Mouse (Mus musculus) MN1 (cell line): Measurements from ENCODE around the gene Pgpep1.

ENCODE experiments used
- DNase-seq: peaks from one replicate; pipeline ENCODE4 v3.0.0-alpha.2; 2016; ENCODE audit warnings: low spot score

The Pgpep1 gene

DNA sequence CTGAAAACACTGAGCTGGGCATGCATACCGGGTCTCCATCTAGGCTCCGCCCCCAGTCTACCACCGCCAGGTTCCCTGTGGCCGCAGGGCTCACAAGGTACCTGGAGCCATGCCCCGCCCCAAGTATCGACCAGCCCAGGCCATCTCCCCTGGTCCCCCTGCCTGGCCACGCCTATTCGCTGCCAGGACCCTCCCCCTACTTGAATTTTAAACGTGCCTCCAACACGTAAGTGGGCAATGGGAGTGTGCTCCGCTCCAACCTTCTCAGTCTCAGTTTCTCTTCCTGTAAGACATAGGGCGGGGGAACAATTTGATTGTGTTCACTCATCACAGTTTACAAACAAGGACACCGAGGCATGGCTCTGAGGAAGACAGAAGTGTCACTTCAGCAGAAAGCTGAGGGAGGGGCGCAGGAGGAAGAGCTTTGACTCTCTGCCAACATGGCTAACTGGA, at the start of gene Pgpep1:
Gene Pgpep1 (minus strand): TSS at position 116 of the 453 bp plus-strand sequence.
- DNase-seq: peak; percentile 69

DNA sequence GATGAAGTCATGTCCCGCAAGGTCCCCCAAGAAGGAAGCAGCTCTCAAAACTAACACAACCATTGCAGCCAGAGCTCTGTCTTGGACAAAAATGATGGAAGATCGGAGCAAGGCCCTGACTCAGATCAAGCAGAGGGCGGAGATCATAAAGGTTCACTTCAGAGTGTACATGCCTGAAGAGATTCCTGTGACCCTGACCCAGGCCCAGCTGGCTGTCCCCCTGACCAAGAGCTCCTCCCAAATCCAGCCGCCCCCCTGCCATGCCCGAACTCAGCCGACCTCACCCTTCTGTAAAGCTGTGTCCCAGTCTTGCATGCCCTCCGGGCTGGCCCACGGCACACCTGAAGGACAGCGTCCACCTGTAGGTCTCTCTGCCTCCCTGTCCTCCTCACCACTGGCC, 49.6 kb upstream of the Pgpep1 start:
- DNase-seq: no peak

DNA sequence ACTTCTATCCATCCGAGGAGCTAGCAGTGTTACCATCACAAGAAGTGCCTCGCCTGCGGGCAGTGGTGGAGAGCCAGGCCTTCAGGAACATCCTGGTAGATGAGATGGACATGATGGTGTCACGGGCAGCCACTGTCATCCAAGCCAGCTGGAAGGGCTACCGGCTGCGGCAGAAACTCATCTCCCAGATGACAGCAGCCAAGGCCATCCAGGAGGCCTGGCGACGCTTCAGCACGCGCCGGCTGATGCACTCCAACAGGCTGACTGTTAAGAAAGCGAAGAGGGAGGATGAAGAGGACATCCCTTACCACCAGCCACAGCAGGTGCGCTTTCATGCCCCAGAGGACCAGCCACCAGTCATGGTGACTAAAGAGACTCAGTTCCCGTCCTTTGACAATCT, 48.1 kb upstream of the Pgpep1 start:
- DNase-seq: no peak

DNA sequence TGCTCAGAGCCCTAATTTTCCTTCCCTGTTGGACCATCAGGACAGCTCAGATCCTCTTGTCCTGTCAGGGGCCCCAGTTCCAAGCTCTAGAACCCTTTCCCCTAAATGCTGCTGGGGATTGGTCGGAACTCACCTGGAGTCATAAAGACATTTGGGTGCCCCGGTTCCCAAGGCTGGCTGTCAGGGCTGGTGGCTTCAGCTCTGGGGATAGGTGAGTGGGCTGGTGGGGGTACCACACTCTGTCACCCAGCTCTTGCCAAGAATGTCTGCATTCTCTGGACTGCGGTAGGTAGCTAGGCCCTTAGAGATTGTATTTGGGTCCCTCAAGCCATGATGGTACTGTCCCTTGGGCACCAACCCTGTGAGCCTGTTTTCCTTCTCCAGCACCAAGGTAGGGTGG, 43.1 kb upstream of the Pgpep1 start, which contains the start of gene Iqcn:
Gene Iqcn (plus strand): TSS at position 171 of the 400 bp plus-strand sequence.
- no peak for DNase-seq

DNA sequence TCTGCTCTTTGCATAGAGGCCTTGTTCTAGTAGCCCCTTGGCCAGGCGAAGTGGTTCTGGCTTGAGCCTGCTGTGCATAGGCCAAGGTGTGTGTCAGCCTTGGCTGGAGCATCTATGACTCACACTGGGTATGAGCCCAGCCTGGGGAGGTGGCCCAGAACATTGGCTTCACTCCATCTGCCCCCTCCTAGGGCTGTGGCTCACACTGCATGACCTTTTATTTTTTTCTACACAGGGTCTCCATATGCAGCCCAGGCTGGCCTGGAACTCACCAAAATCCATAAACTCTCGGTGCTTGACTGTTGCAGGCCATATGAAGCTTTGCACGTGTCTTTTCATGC, 42.6 kb upstream of the Pgpep1 start:
- DNase-seq: peak; percentile 87

DNA sequence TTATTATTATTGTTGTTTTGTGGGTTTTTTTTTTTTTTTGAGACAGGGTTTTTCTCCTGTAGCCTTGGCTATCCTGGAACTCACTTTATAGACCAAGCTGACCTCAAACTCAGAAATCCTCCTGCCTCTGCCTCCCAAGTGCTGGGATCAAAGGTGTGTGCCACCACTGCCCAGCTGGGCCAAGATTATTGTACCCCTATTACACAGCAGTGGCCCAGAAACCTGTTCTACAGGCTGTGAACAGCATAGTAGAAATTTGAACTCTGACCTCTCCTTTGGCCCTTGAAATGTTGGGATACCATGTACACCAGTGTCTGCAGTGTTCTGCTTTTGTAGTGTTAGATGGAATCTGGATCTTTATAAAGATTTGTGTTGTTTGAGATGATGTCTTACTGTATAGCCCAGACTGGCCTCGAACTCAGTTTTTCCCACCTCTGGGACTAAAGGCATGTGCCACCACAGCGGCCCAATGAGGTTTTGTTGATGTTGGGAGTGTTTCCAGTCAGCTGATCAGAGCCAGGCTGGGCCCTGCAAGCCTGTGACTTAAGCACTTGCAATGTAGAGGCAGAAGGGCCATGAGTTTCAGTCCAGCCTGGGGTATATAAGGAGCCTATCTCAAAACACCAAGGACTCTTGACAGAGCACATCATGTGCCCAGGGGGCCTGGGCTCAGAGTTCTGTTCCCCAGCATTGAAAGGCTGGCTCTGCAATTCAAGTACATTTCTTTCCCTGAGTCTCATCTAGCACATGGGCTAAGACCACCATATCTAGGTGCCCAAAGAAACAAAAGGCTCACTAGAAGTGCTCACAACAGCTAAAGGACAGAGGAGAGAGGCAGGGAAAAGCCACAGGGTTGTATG, 42.0 kb upstream of the Pgpep1 start:
- DNase-seq: peak; percentile 74

DNA sequence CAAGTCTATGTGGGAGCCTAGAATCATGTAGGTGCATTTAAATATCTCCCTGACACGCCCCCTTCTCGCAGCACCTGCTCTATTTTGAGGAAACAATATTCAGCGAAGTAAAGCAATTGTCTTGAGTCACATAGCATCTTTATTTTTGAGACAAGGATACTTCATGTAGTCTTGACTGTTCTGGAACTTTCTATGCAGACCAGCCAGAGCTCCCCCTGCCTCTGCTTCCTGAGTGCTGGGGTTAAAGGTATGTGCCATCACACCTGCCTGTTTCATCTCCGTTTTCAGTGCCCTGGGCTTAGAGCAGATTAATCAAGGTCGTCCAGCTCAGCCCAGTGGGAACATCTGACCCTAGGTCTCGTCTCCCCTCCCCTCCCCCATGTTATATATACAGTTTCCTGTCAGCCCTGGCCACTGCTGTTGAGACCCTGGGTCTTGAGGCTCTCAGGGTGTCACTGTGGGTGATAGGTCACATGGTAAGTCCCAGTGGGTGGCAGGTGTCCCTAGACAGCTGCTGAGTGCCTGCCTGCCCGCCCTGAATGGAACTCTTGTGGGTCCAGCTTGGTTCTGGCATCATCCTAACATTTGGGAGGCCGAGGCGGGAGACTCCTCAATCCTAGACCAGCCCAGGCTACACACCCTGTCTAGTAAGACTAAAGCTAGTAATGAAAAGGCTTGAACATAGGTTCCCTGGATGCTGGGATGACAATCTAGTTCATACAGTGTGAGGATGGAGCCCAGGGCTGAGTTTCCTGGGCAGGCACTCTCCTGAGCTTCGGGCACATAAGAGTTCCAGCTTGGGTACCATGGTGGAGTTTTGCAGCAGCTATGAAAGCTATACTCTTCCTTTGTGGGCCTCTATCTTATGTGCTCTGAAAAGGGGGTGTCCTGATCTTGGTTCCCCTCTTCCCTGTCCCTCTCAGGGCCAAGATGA, 41.1 kb upstream of the Pgpep1 start:
- peak; percentile 78 for DNase-seq

DNA sequence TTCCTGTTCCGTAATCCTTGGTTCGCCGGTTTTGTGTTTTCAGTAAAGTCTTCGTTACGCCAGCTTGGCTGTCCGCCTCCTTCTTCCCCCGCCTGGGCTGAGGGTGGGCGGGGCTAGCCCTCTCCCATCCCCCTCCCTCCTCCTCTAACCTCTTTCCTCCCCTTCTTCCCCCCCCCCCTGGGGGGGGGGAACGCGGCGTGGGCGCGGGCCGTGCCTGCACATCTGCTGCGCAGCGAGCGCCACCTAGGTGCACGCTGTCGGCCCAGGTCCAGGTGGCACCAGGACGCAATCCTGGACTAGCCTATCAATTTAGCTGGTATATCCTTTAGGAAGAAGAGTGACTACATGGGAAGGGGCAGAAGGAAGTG, 40.4 kb upstream of the Pgpep1 start:
- DNase-seq: peak; percentile 95

DNA sequence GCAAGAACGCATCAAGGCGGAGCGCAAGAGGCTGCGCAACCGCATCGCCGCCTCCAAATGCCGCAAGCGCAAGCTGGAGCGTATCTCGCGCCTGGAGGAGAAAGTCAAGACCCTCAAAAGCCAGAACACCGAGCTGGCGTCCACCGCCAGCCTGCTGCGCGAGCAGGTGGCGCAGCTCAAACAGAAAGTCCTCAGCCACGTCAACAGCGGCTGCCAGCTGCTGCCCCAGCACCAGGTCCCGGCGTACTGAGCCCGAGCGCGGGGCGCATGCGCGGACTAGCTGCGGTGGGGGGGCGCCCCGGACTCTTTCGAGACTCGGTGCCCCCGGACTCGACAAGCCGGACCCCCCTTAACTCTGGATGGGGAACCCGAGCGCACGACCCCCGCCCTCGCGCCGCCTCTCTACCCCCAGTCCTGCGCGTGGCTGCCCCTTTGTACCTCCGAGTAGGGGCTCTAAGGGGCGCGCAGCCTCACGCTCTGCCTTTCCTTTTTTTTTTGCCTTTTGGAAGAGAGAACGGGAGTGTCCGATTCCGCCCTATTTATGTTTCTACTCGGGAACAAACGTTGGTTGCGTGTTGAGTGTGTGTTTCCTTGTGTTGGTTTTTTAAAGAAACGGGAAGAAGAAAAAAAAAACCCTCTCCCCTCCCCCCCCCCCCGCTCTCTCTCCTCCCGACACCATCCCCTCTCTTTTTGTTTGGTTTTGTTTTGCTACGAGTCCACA, 39.8 kb upstream of the Pgpep1 start:
- DNase-seq: peak; percentile 86

DNA sequence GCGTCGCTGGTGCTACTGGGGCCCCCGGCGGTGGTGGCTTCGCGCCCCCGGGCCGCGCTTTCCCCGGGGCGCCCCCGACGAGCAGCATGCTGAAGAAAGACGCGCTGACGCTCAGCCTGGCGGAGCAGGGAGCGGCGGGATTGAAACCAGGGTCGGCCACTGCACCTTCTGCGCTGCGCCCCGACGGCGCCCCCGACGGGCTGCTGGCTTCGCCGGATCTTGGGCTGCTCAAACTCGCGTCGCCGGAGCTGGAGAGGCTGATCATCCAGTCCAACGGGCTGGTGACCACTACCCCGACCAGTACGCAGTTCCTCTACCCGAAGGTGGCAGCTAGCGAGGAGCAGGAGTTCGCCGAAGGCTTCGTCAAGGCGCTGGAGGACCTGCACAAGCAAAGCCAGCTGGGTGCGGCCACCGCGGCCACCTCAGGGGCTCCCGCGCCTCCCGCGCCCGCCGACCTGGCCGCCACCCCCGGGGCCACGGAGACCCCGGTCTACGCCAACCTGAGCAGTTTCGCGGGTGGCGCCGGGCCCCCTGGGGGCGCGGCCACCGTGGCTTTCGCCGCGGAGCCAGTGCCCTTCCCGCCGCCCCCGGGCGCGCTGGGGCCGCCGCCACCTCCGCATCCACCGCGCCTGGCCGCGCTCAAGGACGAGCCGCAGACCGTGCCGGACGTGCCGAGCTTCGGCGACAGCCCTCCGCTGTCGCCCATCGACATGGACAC, 39.1 kb upstream of the Pgpep1 start:
- no peak for DNase-seq

DNA sequence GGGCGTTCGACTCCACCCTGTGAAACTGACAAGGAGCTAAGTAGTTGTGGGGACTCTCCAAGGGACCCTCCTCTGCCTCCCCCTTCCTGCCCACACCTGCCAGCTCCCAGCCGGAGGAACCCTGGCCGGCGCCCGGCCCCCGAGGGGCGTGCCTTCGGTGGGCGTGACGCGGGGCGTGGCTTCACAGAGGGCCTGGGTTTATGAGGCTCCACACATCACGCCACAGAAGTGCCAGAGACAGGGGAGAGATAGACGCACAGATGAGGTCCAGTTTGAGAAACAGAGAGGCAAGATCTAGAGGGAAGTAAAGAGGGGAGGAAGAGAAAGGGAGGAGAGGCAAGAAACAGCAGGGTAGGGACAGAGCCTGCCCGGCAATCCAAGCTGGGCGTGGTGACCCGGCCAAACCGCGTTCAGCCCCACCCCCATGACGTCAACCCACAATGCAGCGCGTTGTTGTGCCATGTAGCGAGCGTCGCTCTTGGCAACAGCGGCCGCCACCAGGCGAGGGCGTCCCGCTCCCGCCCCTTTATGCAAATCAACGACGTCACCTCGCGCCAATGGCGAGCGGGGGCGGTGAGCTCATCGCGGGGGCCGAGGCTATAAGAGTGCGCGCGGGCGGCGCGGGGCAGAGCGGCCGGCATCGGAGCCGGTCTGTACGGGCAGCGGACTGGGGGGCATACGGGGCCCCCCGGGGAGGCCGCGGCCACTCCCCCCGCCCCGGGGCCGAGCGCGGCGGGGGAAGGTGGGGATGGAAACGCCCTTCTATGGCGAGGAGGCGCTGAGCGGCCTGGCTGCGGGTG, 38.3 kb upstream of the Pgpep1 start, which contains the start of gene Jund:
Gene Jund (plus strand): TSS at position 640 of the 800 bp plus-strand sequence.
- peak; percentile 100 for DNase-seq

DNA sequence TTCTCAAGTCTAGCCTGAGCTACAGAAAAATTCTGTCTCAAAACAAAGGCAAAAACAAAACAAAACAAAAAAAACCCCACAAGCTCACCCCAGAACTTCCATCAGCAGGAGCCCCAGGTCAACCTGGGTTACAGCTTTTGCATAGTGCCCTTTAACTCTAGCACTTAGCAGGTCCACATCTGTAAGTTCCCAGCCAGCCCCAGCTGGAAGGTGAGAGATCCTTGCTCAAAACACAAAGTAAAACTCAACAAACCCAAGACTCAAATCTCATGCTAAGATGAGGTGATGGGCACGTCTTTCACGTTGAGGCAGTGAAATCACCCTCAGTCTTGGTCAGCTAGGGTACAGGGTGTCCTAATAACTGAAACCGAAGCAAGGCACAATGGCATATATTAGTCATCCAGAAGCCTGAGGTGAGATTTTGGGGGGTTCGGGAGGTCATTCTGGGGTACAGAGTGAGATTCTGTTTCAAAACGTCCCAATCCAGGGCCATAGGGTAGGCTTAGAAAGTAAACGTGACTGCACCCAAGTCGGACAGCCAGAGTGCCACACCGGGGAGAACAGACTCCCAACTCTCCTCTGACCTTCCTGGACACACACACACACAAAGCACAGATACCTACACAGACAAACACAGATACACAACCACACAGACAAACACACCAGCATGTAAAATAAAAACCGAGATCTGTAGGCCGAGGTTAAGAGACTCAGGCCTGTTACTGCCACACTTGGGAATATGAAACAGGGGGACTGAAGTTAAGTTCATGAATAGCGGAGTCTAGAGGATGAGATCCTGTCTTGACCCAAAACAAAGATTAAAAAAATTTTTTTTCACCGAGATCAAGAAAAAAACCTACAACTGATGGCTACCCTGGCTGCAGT, 37.4 kb upstream of the Pgpep1 start:
- no peak for DNase-seq

DNA sequence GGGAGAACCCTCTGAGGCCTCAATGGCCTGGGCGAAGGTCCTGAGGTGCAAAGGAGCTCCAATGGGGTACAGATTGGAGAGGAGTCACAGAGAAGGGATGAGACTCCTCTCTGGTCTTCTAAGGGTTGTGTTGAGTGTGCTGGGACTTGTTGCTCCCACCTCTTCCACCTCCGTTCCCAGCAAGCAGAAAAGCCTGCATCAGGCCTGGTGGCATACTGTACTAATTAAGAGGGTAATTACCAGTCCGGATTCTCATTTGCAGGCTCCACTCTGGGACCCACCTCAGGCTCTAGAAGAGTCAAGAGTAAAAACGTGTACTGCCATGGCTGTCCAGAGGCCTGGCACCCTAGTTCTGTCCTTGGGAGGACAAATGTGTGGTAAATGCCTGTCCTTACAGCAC, 36.8 kb upstream of the Pgpep1 start:
- DNase-seq: no peak

DNA sequence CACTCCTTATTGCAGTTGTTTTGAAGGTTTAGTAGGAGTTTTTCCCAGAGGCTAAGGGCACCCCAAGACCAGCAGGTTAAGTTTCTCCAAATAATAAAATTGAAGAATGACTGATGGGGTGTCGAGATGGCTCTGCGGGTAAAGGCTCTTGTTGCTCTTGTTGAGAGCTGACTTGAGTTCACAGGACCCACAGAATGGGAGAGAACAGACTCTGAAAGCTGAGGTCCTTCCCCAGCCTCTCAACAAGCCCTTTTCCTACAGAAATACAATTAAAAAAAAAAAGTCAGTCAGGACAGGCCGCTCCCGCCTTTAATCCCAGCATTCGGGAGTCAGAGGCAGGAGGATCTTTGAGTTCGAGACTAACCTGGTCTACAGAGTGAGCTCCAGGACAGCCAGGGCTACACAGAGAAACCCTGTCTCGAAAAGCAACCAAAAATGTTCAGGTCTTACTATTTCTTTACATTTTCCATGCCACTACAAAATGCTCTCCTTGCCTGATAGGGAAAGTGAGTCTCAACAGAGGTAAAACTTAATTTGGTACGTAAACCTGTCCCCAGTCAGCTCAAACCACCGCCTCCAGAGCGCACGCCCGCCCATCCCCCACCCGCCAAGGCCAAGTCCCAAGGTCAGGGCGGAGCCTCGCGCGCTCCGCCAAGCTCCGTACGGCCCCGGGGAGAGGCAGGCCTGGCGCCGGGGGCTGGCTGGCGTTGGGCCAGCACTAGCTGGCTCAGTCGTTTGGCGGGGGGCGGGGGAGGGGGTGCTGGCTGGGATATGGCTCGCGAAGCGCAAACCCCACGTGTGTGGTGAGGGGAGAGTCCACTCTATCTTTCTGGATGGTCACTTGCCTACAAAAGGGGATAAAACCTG, 36.1 kb upstream of the Pgpep1 start:
- peak; percentile 87 for DNase-seq

DNA sequence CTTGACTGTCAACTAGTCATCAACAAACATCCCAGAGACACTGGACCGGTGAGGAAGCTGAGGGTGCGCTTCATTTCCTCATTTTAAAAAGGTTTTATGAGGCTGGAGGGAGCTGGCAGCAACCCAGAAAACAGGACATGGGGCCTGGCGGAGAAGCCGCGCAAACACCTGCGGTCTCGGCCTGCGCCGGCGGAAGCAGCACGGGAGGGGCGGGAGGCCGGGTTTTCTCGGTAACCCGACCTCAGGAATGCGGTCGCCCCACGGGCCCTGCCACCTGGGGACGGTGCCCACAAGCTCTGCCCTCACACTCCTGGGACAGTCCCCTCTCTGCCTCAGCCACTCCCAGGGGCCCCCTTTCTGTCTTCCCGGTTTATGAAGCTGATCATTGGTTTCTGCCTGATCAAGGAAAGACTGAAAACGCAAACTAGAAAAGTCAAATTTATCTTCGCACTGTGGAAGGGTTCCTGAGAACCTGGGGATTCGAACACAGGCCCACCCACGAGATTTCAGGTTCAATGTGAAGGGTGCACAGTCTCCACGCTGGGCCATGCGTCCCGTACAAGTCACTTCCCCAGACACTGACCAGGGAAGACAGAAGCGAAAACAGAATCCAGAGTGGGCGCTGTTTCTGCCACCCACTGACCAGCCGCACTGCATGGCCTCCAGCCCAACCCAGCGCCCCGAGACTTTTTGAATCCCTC, 35.3 kb upstream of the Pgpep1 start:
- DNase-seq: no peak

DNA sequence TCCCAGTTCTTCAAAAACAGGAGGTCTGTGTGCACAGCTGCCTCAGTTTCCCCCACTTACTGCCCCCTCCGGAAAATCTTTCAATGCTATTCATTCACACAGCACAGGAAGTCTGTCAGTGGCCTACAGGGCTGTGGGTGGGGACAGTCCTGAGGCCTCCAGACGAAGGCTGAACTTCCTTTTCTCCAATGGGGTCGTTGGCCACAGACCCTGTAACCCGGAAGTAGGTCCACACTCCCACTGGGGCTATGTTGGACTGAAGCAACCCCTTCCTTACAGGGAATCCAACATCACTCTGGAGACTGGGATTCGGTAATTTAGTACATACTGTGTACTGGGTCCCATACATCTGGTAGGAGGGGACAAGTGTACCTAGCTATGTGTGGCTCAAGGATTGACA, 33.4 kb upstream of the Pgpep1 start:
- DNase-seq: no peak

DNA sequence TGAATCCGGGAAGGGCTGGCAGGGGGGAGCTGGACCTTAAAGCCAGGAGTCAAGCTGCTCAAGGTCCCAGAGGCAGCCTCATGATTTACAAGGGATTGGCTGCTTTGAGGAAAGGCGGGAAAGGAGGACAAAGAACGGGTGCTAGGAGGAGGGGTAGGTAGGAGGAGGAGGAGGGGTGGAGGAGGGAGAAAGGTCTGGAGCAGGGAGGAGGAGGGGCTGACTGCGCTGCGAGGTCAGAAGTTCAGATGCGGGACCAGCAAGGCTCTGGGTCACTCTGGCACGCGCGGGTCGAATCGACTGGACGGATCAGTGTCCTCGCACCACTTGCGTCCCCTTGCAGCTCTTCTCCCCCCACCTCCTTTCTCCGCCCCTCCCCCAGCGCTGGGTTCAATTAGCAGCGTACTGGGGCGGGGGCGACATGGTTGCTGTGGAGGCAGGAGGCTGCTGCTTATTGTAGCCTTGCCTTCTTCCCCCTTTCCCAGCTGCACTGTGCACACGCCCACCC, 31.6 kb upstream of the Pgpep1 start:
- DNase-seq: no peak

DNA sequence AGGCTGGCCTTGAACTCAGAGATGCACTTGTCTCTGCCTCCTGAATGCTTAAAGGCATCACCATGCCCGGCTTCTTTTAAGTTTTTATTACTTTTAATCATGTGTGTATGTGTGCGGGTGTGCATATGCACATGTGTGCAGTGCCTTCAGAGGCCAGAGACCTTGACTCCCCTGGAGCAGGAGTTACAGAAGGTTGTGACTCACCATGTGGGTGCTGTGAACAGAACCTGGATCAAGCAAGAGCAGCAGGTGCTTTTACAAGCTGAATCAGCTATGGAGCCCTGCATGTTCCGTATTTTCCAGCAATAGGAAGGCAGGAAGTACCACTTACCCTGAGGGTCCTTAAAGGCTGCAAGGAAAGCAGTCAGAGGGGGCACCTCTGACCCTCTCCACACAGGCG, 31.0 kb upstream of the Pgpep1 start:
- DNase-seq: no peak
